Mouse (Mus musculus) heart, postnatal 0 days (tissue): ENCODE measurements around the gene Lrrc75a. TPM values are rescaled to one million over a fixed set of nuclear protein-coding genes. Genes with fewer than 3 reads are reported as not detected.
A peak's percentile ranks its signal among the peaks of the same experiment; 100 is the strongest.

Experiments used
- ATAC-seq: fragments of 200-750 bp; cut with Nextera tagmentation; 2 replicates; pipeline ENCODE4 v1.8.0; 2017; ENCODE audit warnings: low read depth, moderate number of reproducible peaks, moderate library complexity; ENCODE audit not compliant: insufficient read depth
- DNase-seq: peaks from one replicate; pipeline ENCODE4 v3.0.0-alpha.2; 2016; ENCODE audit warnings: low spot score
- H3K27ac ChIP-seq: fragments of 300-500 bp; sonication (generic); 2 replicates; pipeline ENCODE4 v1.5.1; 2014; ENCODE audit warnings: low read depth, mild to moderate bottlenecking
- H3K27me3 ChIP-seq: fragments of 300-500 bp; sonication (generic); 2 replicates; pipeline ENCODE4 v1.6.1; 2014; ENCODE audit warnings: low read length, mixed read lengths; ENCODE audit not compliant: control insufficient read depth, insufficient read depth
- H3K36me3 ChIP-seq: fragments of 300-500 bp; sonication (generic); replicated peaks from 2 replicates; pipeline ENCODE4 v1.6.1; 2014; ENCODE audit warnings: low read length, mixed read lengths; ENCODE audit not compliant: control insufficient read depth, insufficient read depth
- H3K4me1 ChIP-seq: fragments of 300-500 bp; sonication (generic); 2 replicates; pipeline ENCODE4 v1.6.1; 2014; ENCODE audit warnings: antibody characterized with exemption; ENCODE audit not compliant: control insufficient read depth, insufficient read depth
- H3K4me2 ChIP-seq: fragments of 300-500 bp; sonication (generic); 2 replicates; pipeline ENCODE4 v1.6.1; 2014; ENCODE audit warnings: low read depth, mild to moderate bottlenecking, low read length, moderate library complexity
- H3K4me3 ChIP-seq: fragments of 300-500 bp; sonication (generic); 2 replicates; pipeline ENCODE4 v1.5.1; 2014; ENCODE audit warnings: low read depth, low read length
- H3K9ac ChIP-seq: fragments of 300-500 bp; sonication (generic); replicated peaks from 2 replicates; pipeline ENCODE4 v1.6.1; 2014; ENCODE audit warnings: low read depth, low read length, mixed read lengths
- H3K9me3 ChIP-seq: fragments of 300-500 bp; sonication (generic); replicated peaks from 2 replicates; pipeline ENCODE4 v1.6.1; 2016; ENCODE audit warnings: low read length; ENCODE audit not compliant: control insufficient read depth
- CTCF ChIP-seq: IDR thresholded peaks from 2 replicates; pipeline ENCODE4 v1.5.1; 2016; ENCODE audit warnings: antibody characterized with exemption, control low read depth, low read depth
- EP300 ChIP-seq: IDR thresholded peaks from 2 replicates; pipeline ENCODE4 v1.6.1; 2016; ENCODE audit warnings: antibody characterized with exemption, low read depth
- polyA plus RNA-seq: library from polyadenylated mRNA; unstranded; fragments of >200 nt; fragmentation: Nextera tagmentation; extraction: Ambion mirVana; gene quantifications from 2 replicates; pipeline ENCODE4 v1.2.1, GENCODE M21; 2015
- total RNA-seq: library from RNA; depleted of rRNA; stranded (reverse); fragments of >200 nt; gene quantifications from 2 replicates; pipeline ENCODE4 v1.2.3, GENCODE M21; 2014; ENCODE audit warnings: low replicate concordance; rRNA removed

Gene Lrrc75a
- total and polyA plus RNA-seq, 2 experiments from 2014 or later: 9.6 to 33.9 TPM

DNA sequence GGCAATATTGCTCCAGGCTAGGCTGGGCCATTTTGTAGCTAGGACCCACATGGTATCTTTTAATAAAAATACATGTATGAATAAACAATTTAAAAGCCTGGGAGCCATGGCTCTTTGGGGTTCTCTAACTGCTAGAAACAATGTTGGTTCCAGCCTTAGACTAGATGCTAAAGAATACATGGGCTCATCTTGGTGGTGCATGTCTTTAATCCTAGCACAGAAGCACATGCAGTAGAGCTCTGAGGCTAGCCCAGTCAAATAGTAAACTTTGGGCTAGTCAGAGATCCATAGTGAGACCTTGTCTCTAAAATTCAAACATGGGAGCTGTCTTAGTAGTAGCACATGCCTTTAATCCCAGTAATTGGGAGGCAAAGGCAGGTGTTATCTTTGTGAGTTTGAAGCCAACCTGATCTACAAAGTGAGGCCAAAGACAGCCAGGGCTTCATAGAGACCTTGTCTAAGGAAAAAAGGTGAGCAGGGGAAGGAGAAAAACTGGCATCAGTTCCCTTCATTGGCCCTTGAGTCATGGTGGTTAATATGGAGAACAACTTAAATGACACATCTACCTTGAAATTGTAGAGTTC, 93.3 kb downstream of the Lrrc75a start:
- H3K9me3 ChIP-seq: no peaks in the 10 kb centered on the region
- peaks cover 18% of the 10 kb centered on the region for H3K36me3 ChIP-seq
- peaks cover 22% of the 10 kb centered on the region for H3K4me1 ChIP-seq
- H3K4me2 ChIP-seq: peak overlapping the region; percentile 87
- TF ChIP-seq CTCF (no peak), EP300 (no peak)
- no peak overlapping the region for H3K4me3 ChIP-seq
- H3K27me3 ChIP-seq: no peaks in the 10 kb centered on the region
- H3K27ac ChIP-seq: no peak overlapping the region
- no peak for ATAC-seq
- DNase-seq: no peak
- no peak overlapping the region for H3K9ac ChIP-seq

Other genes starting within 250 kb of the Lrrc75a start
- gene Pigl, start 190.1 kb downstream of the Lrrc75a start, total RNA-seq: 3.6 and 5.5 TPM in 2 replicates
- gene Pigl, start 190.1 kb downstream of the Lrrc75a start, polyA plus RNA-seq: 3.9 and 4.3 TPM in 2 replicates
- gene Ncor1, start 190.0 kb downstream of the Lrrc75a start, total RNA-seq: 54.6 and 129 TPM in 2 replicates
- gene Ncor1, start 190.0 kb downstream of the Lrrc75a start, polyA plus RNA-seq: 78.1 and 82.4 TPM in 2 replicates
- 19.1 and 111 TPM in 2 replicates for gene Cenpv, start 109.3 kb downstream of the Lrrc75a start, total RNA-seq
- gene Cenpv, start 109.3 kb downstream of the Lrrc75a start, polyA plus RNA-seq: 13.1 and 14.6 TPM in 2 replicates
- 704 and 828 TPM in 2 replicates for gene Ubb, start 97.4 kb downstream of the Lrrc75a start, total RNA-seq
- gene Ubb, start 97.4 kb downstream of the Lrrc75a start, polyA plus RNA-seq: 1,871 and 2,053 TPM in 2 replicates
- 6.4 and 7.7 TPM in 2 replicates for gene Trpv2, start 74.0 kb downstream of the Lrrc75a start, total RNA-seq
- 2.6 and 3.0 TPM in 2 replicates for gene Trpv2, start 74.0 kb downstream of the Lrrc75a start, polyA plus RNA-seq
- 11.1 and 36.0 TPM in 2 replicates for gene Mmgt2, start 141 bp upstream of the Lrrc75a start, total RNA-seq
- 38.9 and 40.6 TPM in 2 replicates for gene Mmgt2, start 141 bp upstream of the Lrrc75a start, polyA plus RNA-seq
- 1.9 and 3.2 TPM in 2 replicates for gene Zfp287, start 83.4 kb upstream of the Lrrc75a start, total RNA-seq
- gene Zfp287, start 83.4 kb upstream of the Lrrc75a start, polyA plus RNA-seq: 2.2 and 2.3 TPM in 2 replicates
- not detected in 2 replicates for gene Gm10428, start 104.6 kb upstream of the Lrrc75a start, total RNA-seq
- gene Gm10428, start 104.6 kb upstream of the Lrrc75a start, polyA plus RNA-seq: not detected in 2 replicates
- gene Zfp286, start 140.9 kb upstream of the Lrrc75a start, total RNA-seq: 2.0 and 3.5 TPM in 2 replicates
- 3.3 and 3.5 TPM in 2 replicates for gene Zfp286, start 140.9 kb upstream of the Lrrc75a start, polyA plus RNA-seq
- gene Trim16, start 171.7 kb upstream of the Lrrc75a start, total RNA-seq: 2.9 and 4.5 TPM in 2 replicates
- 3.0 and 4.0 TPM in 2 replicates for gene Trim16, start 171.7 kb upstream of the Lrrc75a start, polyA plus RNA-seq
- gene Fbxw10, start 198.5 kb upstream of the Lrrc75a start, total RNA-seq: 0.15 TPM in 1 of 2 replicates, not detected in the other
- gene Fbxw10, start 198.5 kb upstream of the Lrrc75a start, polyA plus RNA-seq: 0.26 and 0.32 TPM in 2 replicates
- 26.3 and 27.4 TPM in 2 replicates for gene Tvp23b, start 230.9 kb upstream of the Lrrc75a start, total RNA-seq
- gene Tvp23b, start 230.9 kb upstream of the Lrrc75a start, polyA plus RNA-seq: 39.0 and 47.0 TPM in 2 replicates